Mouse (Mus musculus) T-cell, adult 66 days (primary cell): ENCODE measurements around the gene Gm7945. TPM values are rescaled to one million over a fixed set of nuclear protein-coding genes. Genes with fewer than 3 reads are reported as not detected.

ENCODE experiments used
- total RNA-seq, 2 experiments: library from RNA; stranded (reverse); gene quantifications; 3 replicates in 1 of 2; 4 replicates in 1 of 2; pipeline ENCODE4 v1.2.4; 2023

The Gm7945 gene
- total RNA-seq, result not detected

GRCm38 (mm10) chr14:41386279-41386678, at the start of gene Gm7945:
Gene Gm7945, minus strand, starts transcription at chr14:41386379.

GRCm38 (mm10) chr14:41408181-41408580, 22.0 kb upstream of the Gm7945 start, which contains the start of gene Gm6482:
Gene Gm6482, minus strand, starts transcription at chr14:41408281.

GRCm38 (mm10) chr14:41348309-41348708, 37.9 kb downstream of the Gm7945 start, which contains the start of gene Gm5798:
Gene Gm5798, plus strand, starts transcription at chr14:41348609.

Other genes with a start within 250 kb of the Gm7945 start
- not detected for gene Mbl1, start 234.9 kb downstream of the Gm7945 start, total RNA-seq
- gene Sftpd, start 201.2 kb downstream of the Gm7945 start, total RNA-seq, result not detected
- gene Gm2832, start 107.6 kb downstream of the Gm7945 start, total RNA-seq, result not detected
- gene Gm5798, start 37.8 kb downstream of the Gm7945 start, total RNA-seq, result not detected
- not detected for gene Gm6482, start 21.9 kb upstream of the Gm7945 start, total RNA-seq
- gene Gm7954, start 67.1 kb upstream of the Gm7945 start, total RNA-seq, result not detected
- not detected for gene Gm3486, start 103.1 kb upstream of the Gm7945 start, total RNA-seq
- not detected for gene Gm7970, start 169.2 kb upstream of the Gm7945 start, total RNA-seq
- not detected for gene 1700049E17Rik2, start 186.8 kb upstream of the Gm7945 start, total RNA-seq
- not detected for gene Gm3072, start 238.2 kb upstream of the Gm7945 start, total RNA-seq